Mouse (Mus musculus): ENCODE results near the gene Apom.

Apom gene

GRCm38 (mm10) chr17:35131500-35132173 is at the start of gene Apom:
Gene Apom, minus strand, starts transcription at chr17:35132050.
- no peak for DNase-seq

- no peak for DNase-seq
Measured at GRCm38 (mm10) chr17:35180093-35180492, 48.2 kb upstream of the Apom start.

- no peak for DNase-seq
Measured at GRCm38 (mm10) chr17:35178528-35178927, 46.7 kb upstream of the Apom start.

GRCm38 (mm10) chr17:35175968-35176367 is 44.1 kb upstream of the Apom start, which contains the start of gene Aif1:
Gene Aif1, minus strand, starts transcription at chr17:35176068.
- DNase-seq, result no peak

- no peak for DNase-seq
Measured at GRCm38 (mm10) chr17:35175382-35175781, 43.5 kb upstream of the Apom start.

GRCm38 (mm10) chr17:35174201-35174977 is 42.5 kb upstream of the Apom start:
- no peak for DNase-seq

GRCm38 (mm10) chr17:35173329-35173728 is 41.5 kb upstream of the Apom start:
- no peak for DNase-seq

GRCm38 (mm10) chr17:35172445-35173234 is 40.8 kb upstream of the Apom start:
- no peak for DNase-seq

- DNase-seq, result no peak
Measured at GRCm38 (mm10) chr17:35168541-35169207, 36.8 kb upstream of the Apom start.

- DNase-seq, result no peak
Measured at GRCm38 (mm10) chr17:35167794-35168193, 35.9 kb upstream of the Apom start.

GRCm38 (mm10) chr17:35166352-35167035 is 34.6 kb upstream of the Apom start:
- no peak for DNase-seq

- DNase-seq, result no peak
Measured at GRCm38 (mm10) chr17:35165451-35166155, 33.8 kb upstream of the Apom start.

- peak; percentile 98 for DNase-seq
Measured at GRCm38 (mm10) chr17:35164568-35165450, 33.0 kb upstream of the Apom start, which contains the start of gene Prrc2a. Gene Prrc2a, minus strand, starts transcription at chr17:35164897.

GRCm38 (mm10) chr17:35164218-35164567 is 32.3 kb upstream of the Apom start:
- DNase-seq, result no peak

- DNase-seq, result no peak
Measured at GRCm38 (mm10) chr17:35163326-35164081, 31.7 kb upstream of the Apom start.

GRCm38 (mm10) chr17:35162730-35163129 is 30.9 kb upstream of the Apom start:
- DNase-seq, result no peak

GRCm38 (mm10) chr17:35162121-35162520 is 30.3 kb upstream of the Apom start:
- DNase-seq, result no peak

GRCm38 (mm10) chr17:35161421-35161820 is 29.6 kb upstream of the Apom start:
- DNase-seq, result no peak

- DNase-seq, result no peak
Measured at GRCm38 (mm10) chr17:35159638-35160037, 27.8 kb upstream of the Apom start.

Data from right cerebral cortex, postnatal 25 days (tissue).